Mouse (Mus musculus): ENCODE data around the gene Cyp27b1. TPM values are rescaled to one million over a fixed set of nuclear protein-coding genes. Genes with fewer than 3 reads are reported as not detected.

Gene Cyp27b1
- polyA plus RNA-seq (2015; fragmentation: Nextera tagmentation; extraction: Ambion mirVana): 0.05 and 0.11 TPM in 2 replicates

- Histone ChIP-seq H3K4me3 (ENCODE audit: low read length) (peak within 1 kb of the TSS; percentile 31), H3K36me3 (ENCODE audit: control insufficient read depth, insufficient read depth, low read length) (0 out of 2 replicates have a peak, but pooled peaks cover 3% of the 10 kb centered on the region), H3K4me2 (ENCODE audit: low read depth, low read length) (peak within 1 kb of the TSS; percentile 41), H3K9me3 (ENCODE audit: control insufficient read depth, low read length) (no peaks in the 10 kb centered on the region), H3K4me1 (ENCODE audit: control insufficient read depth, insufficient read depth, low read length) (peaks cover under 1% of the 10 kb centered on the region; the same call in 1 of the 2 replicates), H3K27me3 (replicated peaks; ENCODE audit: control insufficient read depth, insufficient read depth, low read length) (peaks cover 42% of the 10 kb centered on the region), H3K9ac (ENCODE audit: low read depth, low read length) (no peak within 1 kb of the TSS; the same call in 1 of the 2 replicates), H3K27ac (ENCODE audit: low read length) (no peak within 1 kb of the TSS)
- ATAC-seq: no peak
- 41% methylated on average over 5 of the region's 5 CpGs for WGBS
Measured at GRCm38 (mm10) chr10:127047954-127048353, at the start of gene Cyp27b1. Gene Cyp27b1 (plus strand): TSS chr10:127048250.

GRCm38 (mm10) chr10:127000529-127000928 is 47.5 kb upstream of the Cyp27b1 start, which contains the start of gene Avil:
Gene Avil (plus strand): TSS chr10:127000709.
- ATAC-seq: peak; percentile 15; the same call in 1 of the 2 replicates
- Histone ChIP-seq H3K4me1 (ENCODE audit: control insufficient read depth, insufficient read depth, low read length) (peaks cover 7% of the 10 kb centered on the region), H3K36me3 (ENCODE audit: control insufficient read depth, insufficient read depth, low read length) (peaks cover 11% of the 10 kb centered on the region), H3K27me3 (replicated peaks; ENCODE audit: control insufficient read depth, insufficient read depth, low read length) (no peaks in the 10 kb centered on the region), H3K9ac (ENCODE audit: low read depth, low read length) (no peak within 1 kb of the TSS), H3K4me2 (ENCODE audit: low read depth, low read length) (no peak within 1 kb of the TSS), H3K27ac (ENCODE audit: low read length) (no peak within 1 kb of the TSS), H3K4me3 (ENCODE audit: low read length) (no peak within 1 kb of the TSS), H3K9me3 (ENCODE audit: control insufficient read depth, low read length) (no peaks in the 10 kb centered on the region)
- WGBS: 79% methylated on average over 5 of the region's 5 CpGs

- Histone ChIP-seq H3K9ac (ENCODE audit: low read depth, low read length) (no peak overlapping the region), H3K4me1 (ENCODE audit: control insufficient read depth, insufficient read depth, low read length) (peaks cover 7% of the 10 kb centered on the region), H3K27ac (ENCODE audit: low read length) (no peak overlapping the region), H3K4me2 (ENCODE audit: low read depth, low read length) (no peak overlapping the region), H3K4me3 (ENCODE audit: low read length) (no peak overlapping the region), H3K27me3 (replicated peaks; ENCODE audit: control insufficient read depth, insufficient read depth, low read length) (no peaks in the 10 kb centered on the region), H3K9me3 (ENCODE audit: control insufficient read depth, low read length) (no peaks in the 10 kb centered on the region), H3K36me3 (ENCODE audit: control insufficient read depth, insufficient read depth, low read length) (peaks cover 8% of the 10 kb centered on the region; the same call in 1 of the 2 replicates)
- WGBS: 63% methylated on average over 9 of the region's 9 CpGs
- 0 out of 2 replicates have a peak, but pooled peaks have one; percentile 14 for ATAC-seq
Measured at GRCm38 (mm10) chr10:127001297-127001696, 46.8 kb upstream of the Cyp27b1 start.

DNA sequence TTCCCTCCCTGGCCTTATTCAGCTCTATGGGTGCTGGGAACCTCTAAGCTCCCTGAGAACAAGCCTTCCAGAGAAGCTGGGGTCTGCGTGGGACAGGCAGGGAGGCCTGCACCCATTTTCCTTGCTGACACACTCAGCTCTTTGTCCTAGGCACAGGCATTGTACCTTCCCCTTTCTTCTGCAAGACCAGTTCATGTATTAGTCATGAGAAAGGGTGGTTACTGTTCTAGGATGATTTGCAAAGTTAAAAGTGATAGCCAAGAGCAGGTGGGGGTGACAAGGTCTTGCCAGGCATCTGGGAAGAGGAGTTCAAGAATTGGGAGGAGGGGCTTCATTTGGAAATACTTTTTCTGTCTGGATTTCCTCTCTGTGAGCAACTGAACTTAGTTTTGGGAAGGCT is 46.0 kb upstream of the Cyp27b1 start:
- Histone ChIP-seq H3K9me3 (ENCODE audit: control insufficient read depth, low read length) (no peaks in the 10 kb centered on the region), H3K4me3 (ENCODE audit: low read length) (no peak overlapping the region), H3K4me1 (ENCODE audit: control insufficient read depth, insufficient read depth, low read length) (peaks cover 7% of the 10 kb centered on the region), H3K9ac (ENCODE audit: low read depth, low read length) (no peak overlapping the region), H3K4me2 (ENCODE audit: low read depth, low read length) (no peak overlapping the region), H3K27ac (ENCODE audit: low read length) (no peak overlapping the region), H3K36me3 (ENCODE audit: control insufficient read depth, insufficient read depth, low read length) (peaks cover 8% of the 10 kb centered on the region; the same call in 1 of the 2 replicates), H3K27me3 (replicated peaks; ENCODE audit: control insufficient read depth, insufficient read depth, low read length) (no peaks in the 10 kb centered on the region)
- no peak for ATAC-seq
- WGBS: 79% methylated on average over 1 of the region's 1 CpGs

- 87% methylated on average over 5 of the region's 5 CpGs for WGBS
- Histone ChIP-seq H3K9me3 (ENCODE audit: control insufficient read depth, low read length) (no peaks in the 10 kb centered on the region), H3K4me2 (ENCODE audit: low read depth, low read length) (no peak overlapping the region), H3K27me3 (replicated peaks; ENCODE audit: control insufficient read depth, insufficient read depth, low read length) (no peaks in the 10 kb centered on the region), H3K27ac (ENCODE audit: low read length) (no peak overlapping the region), H3K36me3 (ENCODE audit: control insufficient read depth, insufficient read depth, low read length) (peaks cover 8% of the 10 kb centered on the region; the same call in 1 of the 2 replicates), H3K4me3 (ENCODE audit: low read length) (no peak overlapping the region), H3K4me1 (ENCODE audit: control insufficient read depth, insufficient read depth, low read length) (peaks cover 7% of the 10 kb centered on the region), H3K9ac (ENCODE audit: low read depth, low read length) (no peak overlapping the region)
- no peak for ATAC-seq
Measured at GRCm38 (mm10) chr10:127002765-127003164, 45.3 kb upstream of the Cyp27b1 start.

- WGBS: 82% methylated on average over 8 of the region's 8 CpGs
Measured at GRCm38 (mm10) chr10:127003334-127003733, 44.7 kb upstream of the Cyp27b1 start.

GRCm38 (mm10) chr10:127003806-127004205 is 44.2 kb upstream of the Cyp27b1 start:
- no peak for ATAC-seq
- H3K4me1 ChIP-seq (ENCODE audit: control insufficient read depth, insufficient read depth, low read length): peaks cover 7% of the 10 kb centered on the region
- H3K9me3 ChIP-seq (ENCODE audit: control insufficient read depth, low read length): no peaks in the 10 kb centered on the region
- H3K27ac ChIP-seq (ENCODE audit: low read length): no peak overlapping the region
- H3K9ac ChIP-seq (ENCODE audit: low read depth, low read length): no peak overlapping the region
- 0 out of 2 replicates have a peak, but pooled peaks cover 2% of the 10 kb centered on the region for H3K36me3 ChIP-seq (ENCODE audit: control insufficient read depth, insufficient read depth, low read length)
- no peaks in the 10 kb centered on the region for H3K27me3 ChIP-seq (replicated peaks; ENCODE audit: control insufficient read depth, insufficient read depth, low read length)
- WGBS: 81% methylated on average over 7 of the region's 7 CpGs
- H3K4me3 ChIP-seq (ENCODE audit: low read length): no peak overlapping the region
- no peak overlapping the region for H3K4me2 ChIP-seq (ENCODE audit: low read depth, low read length)

More at GRCm38 (mm10) chr10:127003334-127003733, 44.7 kb upstream of the Cyp27b1 start:
- H3K4me3 ChIP-seq (ENCODE audit: low read length): no peak overlapping the region
- H3K27ac ChIP-seq (ENCODE audit: low read length): no peak overlapping the region
- H3K36me3 ChIP-seq (ENCODE audit: control insufficient read depth, insufficient read depth, low read length): peaks cover 3% of the 10 kb centered on the region; the same call in 1 of the 2 replicates
- peaks cover 7% of the 10 kb centered on the region for H3K4me1 ChIP-seq (ENCODE audit: control insufficient read depth, insufficient read depth, low read length)
- H3K9ac ChIP-seq (ENCODE audit: low read depth, low read length): no peak overlapping the region
- no peak for ATAC-seq
- no peak overlapping the region for H3K4me2 ChIP-seq (ENCODE audit: low read depth, low read length)
- H3K27me3 ChIP-seq (replicated peaks; ENCODE audit: control insufficient read depth, insufficient read depth, low read length): no peaks in the 10 kb centered on the region
- H3K9me3 ChIP-seq (ENCODE audit: control insufficient read depth, low read length): no peaks in the 10 kb centered on the region

DNA sequence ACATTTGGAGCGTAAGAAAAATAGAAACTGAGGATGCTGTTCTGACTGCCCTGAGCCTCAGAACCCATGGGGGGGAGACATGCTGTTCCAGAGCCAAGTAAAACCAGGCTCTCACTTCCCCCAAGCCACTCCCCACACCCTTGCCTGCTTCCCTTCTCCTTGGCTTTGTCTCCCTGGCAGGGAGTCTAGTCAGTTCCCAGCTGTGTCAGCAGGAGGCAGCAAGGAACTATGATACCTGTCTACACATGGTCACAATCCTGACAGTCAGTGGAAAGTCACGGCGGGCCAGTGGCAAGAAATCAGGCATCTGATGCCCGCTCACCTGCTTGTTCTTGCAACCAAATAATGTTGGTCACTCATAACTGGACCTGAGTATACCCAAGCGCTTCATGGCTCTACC is 31.6 kb upstream of the Cyp27b1 start:
- ATAC-seq: 0 out of 2 replicates have a peak, but pooled peaks have one; percentile 9
- no peak overlapping the region for H3K4me3 ChIP-seq (ENCODE audit: low read length)
- no peaks in the 10 kb centered on the region for H3K27me3 ChIP-seq (replicated peaks; ENCODE audit: control insufficient read depth, insufficient read depth, low read length)
- H3K27ac ChIP-seq (ENCODE audit: low read length): no peak overlapping the region
- 54% methylated on average over 5 of the region's 5 CpGs for WGBS
- H3K4me1 ChIP-seq (ENCODE audit: control insufficient read depth, insufficient read depth, low read length): no peaks in the 10 kb centered on the region
- no peak overlapping the region for H3K4me2 ChIP-seq (ENCODE audit: low read depth, low read length)
- no peak overlapping the region for H3K9ac ChIP-seq (ENCODE audit: low read depth, low read length)
- H3K36me3 ChIP-seq (ENCODE audit: control insufficient read depth, insufficient read depth, low read length): no peaks in the 10 kb centered on the region
- H3K9me3 ChIP-seq (ENCODE audit: control insufficient read depth, low read length): no peaks in the 10 kb centered on the region

- no peak for ATAC-seq
- WGBS: 30% methylated on average over 2 of the region's 2 CpGs
- Histone ChIP-seq H3K4me1 (ENCODE audit: control insufficient read depth, insufficient read depth, low read length) (no peaks in the 10 kb centered on the region), H3K4me3 (ENCODE audit: low read length) (no peak overlapping the region), H3K9ac (ENCODE audit: low read depth, low read length) (no peak overlapping the region), H3K9me3 (ENCODE audit: control insufficient read depth, low read length) (no peaks in the 10 kb centered on the region), H3K36me3 (ENCODE audit: control insufficient read depth, insufficient read depth, low read length) (no peaks in the 10 kb centered on the region), H3K27me3 (replicated peaks; ENCODE audit: control insufficient read depth, insufficient read depth, low read length) (no peaks in the 10 kb centered on the region), H3K4me2 (ENCODE audit: low read depth, low read length) (no peak overlapping the region), H3K27ac (ENCODE audit: low read length) (no peak overlapping the region)
Measured at GRCm38 (mm10) chr10:127017071-127017470, 31.0 kb upstream of the Cyp27b1 start.

DNA sequence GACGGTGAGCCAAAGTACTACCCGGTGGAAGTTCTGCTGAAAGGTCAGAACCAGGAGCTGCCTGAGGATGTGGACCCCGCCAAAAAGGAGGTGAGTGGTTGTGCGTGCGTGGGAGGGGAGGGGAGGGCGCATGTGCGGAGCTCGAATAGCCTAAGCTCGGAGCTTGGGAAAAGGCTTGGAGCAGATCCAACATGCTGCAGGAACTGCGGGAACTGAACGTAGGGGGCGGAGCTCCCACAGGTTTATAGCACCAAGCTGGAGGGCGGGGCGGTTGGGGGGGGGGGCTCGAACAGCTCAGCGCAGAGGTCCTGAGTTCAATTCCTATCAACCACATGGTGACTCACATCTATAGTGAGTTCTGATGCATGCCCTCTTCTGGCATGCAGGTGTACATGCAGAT is 29.6 kb upstream of the Cyp27b1 start:
- no peaks in the 10 kb centered on the region for H3K36me3 ChIP-seq (ENCODE audit: control insufficient read depth, insufficient read depth, low read length)
- H3K27ac ChIP-seq (ENCODE audit: low read length): no peak overlapping the region
- WGBS: 77% methylated on average over 16 of the region's 16 CpGs
- no peak overlapping the region for H3K9ac ChIP-seq (ENCODE audit: low read depth, low read length)
- H3K4me3 ChIP-seq (ENCODE audit: low read length): no peak overlapping the region
- H3K4me2 ChIP-seq (ENCODE audit: low read depth, low read length): no peak overlapping the region
- no peaks in the 10 kb centered on the region for H3K4me1 ChIP-seq (ENCODE audit: control insufficient read depth, insufficient read depth, low read length)
- no peaks in the 10 kb centered on the region for H3K9me3 ChIP-seq (ENCODE audit: control insufficient read depth, low read length)
- no peak for ATAC-seq
- H3K27me3 ChIP-seq (replicated peaks; ENCODE audit: control insufficient read depth, insufficient read depth, low read length): no peaks in the 10 kb centered on the region

All from intestine, embryonic 16.5 days (tissue).